Mouse (Mus musculus) right cerebral cortex, adult 2 months (tissue): ENCODE results near the gene Hp1bp3.

Experiments used
- DNase-seq, 2 experiments: peaks; one replicate each; pipeline ENCODE4 v3.0.0; 2021 to 2022; ENCODE audit warnings: low spot score in 2 of 2

The Hp1bp3 gene

GRCm38 (mm10) chr4:138222396-138222795 lies 6.3 kb downstream of the Hp1bp3 start:
- DNase-seq: no peak

- no peak for DNase-seq
Measured at GRCm38 (mm10) chr4:138223623-138224022, 7.5 kb downstream of the Hp1bp3 start.

- peak; percentile 87 for DNase-seq
Measured at GRCm38 (mm10) chr4:138246756-138247665, 30.9 kb downstream of the Hp1bp3 start.

GRCm38 (mm10) chr4:138250088-138250960 lies 34.2 kb downstream of the Hp1bp3 start, which contains the start of the genes Sh2d5 and Kif17:
Gene Sh2d5 (plus strand): TSS chr4:138250403.
Gene Kif17 (plus strand): TSS chr4:138250435.
- DNase-seq: peak; percentile 93 to 94

GRCm38 (mm10) chr4:138251819-138252218 lies 35.7 kb downstream of the Hp1bp3 start:
- peak; percentile 38 to 39 for DNase-seq

- no peak for DNase-seq
Measured at GRCm38 (mm10) chr4:138252231-138252630, 36.1 kb downstream of the Hp1bp3 start.

- no peak for DNase-seq
Measured at GRCm38 (mm10) chr4:138257116-138257687, 41.1 kb downstream of the Hp1bp3 start.

GRCm38 (mm10) chr4:138258663-138259062 lies 42.6 kb downstream of the Hp1bp3 start:
- no peak for DNase-seq

GRCm38 (mm10) chr4:138259482-138259881 lies 43.4 kb downstream of the Hp1bp3 start:
- no peak for DNase-seq

GRCm38 (mm10) chr4:138261843-138262681 lies 46.0 kb downstream of the Hp1bp3 start:
- DNase-seq: peak; percentile 90 to 93

- no peak for DNase-seq
Measured at GRCm38 (mm10) chr4:138267869-138268268, 51.8 kb downstream of the Hp1bp3 start.

- DNase-seq: peak; percentile 67 to 72
Measured at GRCm38 (mm10) chr4:138272011-138272997, 56.2 kb downstream of the Hp1bp3 start.

- peak; percentile 56 to 59 for DNase-seq
Measured at GRCm38 (mm10) chr4:138278346-138278745, 62.2 kb downstream of the Hp1bp3 start.

GRCm38 (mm10) chr4:138282834-138283233 lies 66.7 kb downstream of the Hp1bp3 start:
- DNase-seq: peak; percentile 56 to 73

GRCm38 (mm10) chr4:138286411-138286810 lies 70.3 kb downstream of the Hp1bp3 start:
- no peak for DNase-seq

- no peak for DNase-seq
Measured at GRCm38 (mm10) chr4:138288691-138289090, 72.6 kb downstream of the Hp1bp3 start.

- DNase-seq: no peak
Measured at GRCm38 (mm10) chr4:138292028-138292427, 75.9 kb downstream of the Hp1bp3 start.

- DNase-seq: peak in 1 of 2 experiments; percentile 40
Measured at GRCm38 (mm10) chr4:138293261-138293948, 77.3 kb downstream of the Hp1bp3 start.

GRCm38 (mm10) chr4:138293949-138294550 lies 78.0 kb downstream of the Hp1bp3 start:
- DNase-seq: no peak
